Comparison of ENCODE assay signal across 16 mouse cellular contexts in genomic region chr13:79057424-79057823, GRCm38 (mm10).
"Had no signal": no experiment of that assay in that cellular context is flagged by ENCODE, and none has a peak within 500 bp of the region (broad histone marks: within the 10 kb centered on the region; RNA-seq: fewer than 3 reads in every experiment).

No protein-coding gene starts in this region.

- DNase-seq: liver, postnatal 0 days; lung, adult 2 months; lung, postnatal 14 days; lung, postnatal 36 days; right cerebral cortex, postnatal 14 days; thymus, adult 18-20 months; thymus, postnatal 14 days; thymus, postnatal 36 days had no signal

- H3K27ac ChIP-seq: lung, embryonic 15.5 days; macrophage; midbrain, embryonic 13.5 days; midbrain, embryonic 15.5 days; neural tube, embryonic 12.5 days; stomach, embryonic 15.5 days; stomach, postnatal 0 days had no signal

- H3K4me1 ChIP-seq: lung, embryonic 15.5 days; megakaryocyte, embryonic 14.5 days; midbrain, embryonic 13.5 days; midbrain, embryonic 15.5 days; neural tube, embryonic 12.5 days; stomach, embryonic 15.5 days had no signal

- H3K4me3 ChIP-seq: lung, embryonic 15.5 days; megakaryocyte, embryonic 14.5 days; midbrain, embryonic 13.5 days; midbrain, embryonic 15.5 days; neural tube, embryonic 12.5 days; stomach, embryonic 15.5 days had no signal
